Mouse (Mus musculus) retina, adult 2 months (tissue): ENCODE measurements around the gene Npw.

Source experiments
- DNase-seq: peaks from one replicate; pipeline ENCODE4 v3.0.0-alpha.2; 2012; ENCODE audit warnings: low read depth, low spot score

Npw gene

GRCm38 (mm10) chr17:24640581-24640980, 17.7 kb downstream of the Npw start:
- DNase-seq = no peak

GRCm38 (mm10) chr17:24640119-24640518, 18.1 kb downstream of the Npw start:
- no peak for DNase-seq

GRCm38 (mm10) chr17:24639571-24639988, 18.7 kb downstream of the Npw start:
- no peak for DNase-seq

- no peak for DNase-seq
Measured at GRCm38 (mm10) chr17:24638840-24639239, 19.4 kb downstream of the Npw start.

- no peak for DNase-seq
Measured at GRCm38 (mm10) chr17:24638214-24638613, 20.0 kb downstream of the Npw start.

- DNase-seq = no peak
Measured at GRCm38 (mm10) chr17:24636781-24637481, 21.3 kb downstream of the Npw start.

- DNase-seq = no peak
Measured at GRCm38 (mm10) chr17:24635694-24636093, 22.6 kb downstream of the Npw start.

GRCm38 (mm10) chr17:24635024-24635423, 23.2 kb downstream of the Npw start:
- DNase-seq = no peak

GRCm38 (mm10) chr17:24633831-24634230, 24.4 kb downstream of the Npw start:
- no peak for DNase-seq

GRCm38 (mm10) chr17:24632813-24633449, 25.3 kb downstream of the Npw start:
- DNase-seq = no peak

GRCm38 (mm10) chr17:24632167-24632812, 26.0 kb downstream of the Npw start, which contains the start of the genes Tsc2 and Nthl1:
Tsc2 (minus strand) TSS chr17:24632630.
Nthl1 (plus strand) TSS chr17:24632680.
- peak; percentile 59 for DNase-seq

- no peak for DNase-seq
Measured at GRCm38 (mm10) chr17:24630072-24630471, 28.2 kb downstream of the Npw start.

GRCm38 (mm10) chr17:24628646-24629045, 29.6 kb downstream of the Npw start:
- peak; percentile 39 for DNase-seq

GRCm38 (mm10) chr17:24625472-24625871, 32.8 kb downstream of the Npw start:
- DNase-seq = no peak

GRCm38 (mm10) chr17:24617561-24618194, 40.6 kb downstream of the Npw start:
- no peak for DNase-seq

- DNase-seq = no peak
Measured at GRCm38 (mm10) chr17:24610711-24611110, 47.5 kb downstream of the Npw start.

- DNase-seq = no peak
Measured at GRCm38 (mm10) chr17:24608874-24609273, 49.4 kb downstream of the Npw start.

- no peak for DNase-seq
Measured at GRCm38 (mm10) chr17:24608370-24608769, 49.9 kb downstream of the Npw start.
